Mouse (Mus musculus): ENCODE measurements around the gene Clip2. TPM values are rescaled to one million over a fixed set of nuclear protein-coding genes. Genes with fewer than 3 reads are reported as not detected.

The Clip2 gene
- total and polyA plus RNA-seq, 3 experiments, result 5.4 to 16.7 (median 8.7) TPM

GRCm38 (mm10) chr5:134485900-134486665, 66.2 kb downstream of the Clip2 start (continued):
- no peak for TF ChIP-seq ZNF384 (IDR thresholded peaks at IDR 0.05; ENCODE audit: low read depth, low read length)
- 0 out of 2 replicates have a peak, but pooled peaks have one; percentile 43 for TF ChIP-seq TBP (conservative IDR thresholded peaks at IDR 0.05; ENCODE audit: low read depth, low read length)
- no peak for TF ChIP-seq EP300 (IDR thresholded peaks at IDR 0.05; ENCODE audit: low read length)
- no peak for TF ChIP-seq KAT2A (IDR thresholded peaks at IDR 0.05; ENCODE audit: insufficient replicate concordance, low read length)
- TF ChIP-seq PAX5 (IDR thresholded peaks at IDR 0.05; ENCODE audit: low read length), result no peak
- TF ChIP-seq NELFE (IDR thresholded peaks at IDR 0.05; ENCODE audit: low read depth, low read length), result peak; percentile 59; the same call in 1 of the 2 replicates
- TF ChIP-seq POLR2A (IDR thresholded peaks at IDR 0.05; ENCODE audit: low read depth, low read length), result no peak
- TF ChIP-seq ELF1 (IDR thresholded peaks at IDR 0.05; ENCODE audit: low read depth, low read length), result peak; percentile 67
- TF ChIP-seq MXI1 (IDR thresholded peaks at IDR 0.05; ENCODE audit: low read depth, low read length), result no peak
- TF ChIP-seq SIN3A (IDR thresholded peaks at IDR 0.05; ENCODE audit: low read length), result no peak; the same call in 1 of the 2 replicates
- peak; percentile 98 for TF ChIP-seq SMC3 (IDR thresholded peaks at IDR 0.05; ENCODE audit: low read depth, low read length)
- no peak for TF ChIP-seq MAX (IDR thresholded peaks at IDR 0.05; ENCODE audit: low read length)
- peak; percentile 73 for TF ChIP-seq ZC3H11A (IDR thresholded peaks at IDR 0.05; ENCODE audit: low read depth, low read length)
- TF ChIP-seq MAFK (IDR thresholded peaks at IDR 0.05; ENCODE audit: insufficient replicate concordance, low read length), result no peak
- TF ChIP-seq POLR2AphosphoS2 (IDR thresholded peaks at IDR 0.05; ENCODE audit: low read depth, low read length), result no peak
- TF ChIP-seq RCOR1 (conservative IDR thresholded peaks at IDR 0.05; ENCODE audit: low read depth, low read length), result no peak
- TF ChIP-seq USF1 (IDR thresholded peaks at IDR 0.05; ENCODE audit: low read depth, low read length), result no peak
- TF ChIP-seq HCFC1 (IDR thresholded peaks at IDR 0.05; ENCODE audit: low read depth, low read length), result peak; percentile 65

- no peak for DNase-seq (ENCODE audit: extremely low read depth)
- TF ChIP-seq RCOR1 (conservative IDR thresholded peaks at IDR 0.05; ENCODE audit: low read depth, low read length) (no peak), HCFC1 (IDR thresholded peaks at IDR 0.05; ENCODE audit: low read depth, low read length) (no peak), JUN (IDR thresholded peaks at IDR 0.05; ENCODE audit: insufficient read depth, low read depth, low read length) (no peak), GABPA (IDR thresholded peaks at IDR 0.05; ENCODE audit: insufficient replicate concordance, low read depth, low read length) (no peak), SMC3 (IDR thresholded peaks at IDR 0.05; ENCODE audit: low read depth, low read length) (no peak), CHD2 (IDR thresholded peaks at IDR 0.05; ENCODE audit: low read length) (no peak), MEF2A (IDR thresholded peaks at IDR 0.05; ENCODE audit: borderline replicate concordance, low read depth, low read length) (no peak), KAT2A (IDR thresholded peaks at IDR 0.05; ENCODE audit: insufficient replicate concordance, low read length) (no peak), TBP (conservative IDR thresholded peaks at IDR 0.05; ENCODE audit: low read depth, low read length) (no peak), MAX (IDR thresholded peaks at IDR 0.05; ENCODE audit: low read length) (no peak), BHLHE40 (IDR thresholded peaks at IDR 0.05; ENCODE audit: low read depth, low read length) (no peak), ZKSCAN1 (IDR thresholded peaks at IDR 0.05; ENCODE audit: borderline replicate concordance, low read depth, low read length) (no peak), MAZ (IDR thresholded peaks at IDR 0.05; ENCODE audit: low read depth, low read length) (no peak), NRF1 (IDR thresholded peaks at IDR 0.05; ENCODE audit: low read depth, low read length) (no peak)
- Histone ChIP-seq H3K4me3 (replicated peaks in 1 of 3; ENCODE audit: low read depth in 2 of 3, low read length in 2 of 3, poor library complexity in 1 of 3) (no peak overlapping the region), H3K4me2 (ENCODE audit: insufficient read depth, low read depth, poor library complexity, severe bottlenecking) (no peak overlapping the region), H3K36me3 (replicated peaks in 1 of 2; ENCODE audit: control insufficient read depth in 1 of 2, insufficient read depth in 1 of 2, low read length in 1 of 2) (peaks cover 0 to 17% of the 10 kb centered on the region in 2 experiments), H3K4me1 (ENCODE audit: control insufficient read depth in 1 of 2, insufficient read depth in 2 of 2) (peaks cover 8 to 19% of the 10 kb centered on the region in 2 experiments), H3K9ac (ENCODE audit: insufficient read depth, low read depth) (no peak overlapping the region), H3K27me3 (replicated peaks) (no peaks in the 10 kb centered on the region), H3K9me3 (replicated peaks; ENCODE audit: low read length) (no peaks in the 10 kb centered on the region), H3K27ac (ENCODE audit: insufficient read depth, low read depth) (no peak overlapping the region), H3K79me2 (replicated peaks; ENCODE audit: control insufficient read depth, extremely low read depth, insufficient read depth, poor library complexity, severe bottlenecking) (no peaks in the 10 kb centered on the region)
- dilution Hi-C loops (cut with MboI; ENCODE audit: extremely low pct_ligation_motif_present, extremely low pct_unique_long_range_greater_than_20kb, low sequenced_read_pairs), result no loop called here
- in situ Hi-C loops (cut with MboI; ENCODE audit: low pct_ligation_motif_present, low pct_unique_long_range_greater_than_20kb, low sequenced_read_pairs), result no loop called here
These were observed 67.0 kb downstream of the Clip2 start for GRCm38 (mm10) chr5:134485183-134485730.

Measured in CH12.LX (cell line).